Mouse (Mus musculus) bone marrow macrophage, adult 2 months (primary cell): ENCODE measurements at regions not wholly inside any gene's neighbourhood (a gene's known extent, or its start where the extent isn't known, plus 50 kb on each side); places are given as distances from the start of the nearest gene placed in this dataset.

ENCODE experiments used
- CTCF ChIP-seq: IDR thresholded peaks from 2 replicates; pipeline ENCODE4 v1.5.1; 2012; ENCODE audit warnings: low read depth, mild to moderate bottlenecking, low read length, moderate library complexity
- POLR2A ChIP-seq: IDR thresholded peaks from 2 replicates; pipeline ENCODE4 v1.6.1; 2012; ENCODE audit warnings: mild to moderate bottlenecking, low read depth, low read length, borderline replicate concordance

GRCm38 (mm10) chr12:27173151-27173550 is 169.2 kb downstream of the Sox11 start:
- TF ChIP-seq POLR2A (no peak), CTCF (no peak)
